Mouse (Mus musculus) CH12.LX (cell line): ENCODE data around the gene Aebp2. TPM values are rescaled to one million over a fixed set of nuclear protein-coding genes. Genes with fewer than 3 reads are reported as not detected.

Experiments used
- DNase-seq: peaks from one replicate; pipeline ENCODE4 v3.0.0-alpha.2; 2013; ENCODE audit errors: extremely low read depth
- H3K27ac ChIP-seq: 2 replicates; pipeline ENCODE4 v1.5.1; 2012; ENCODE audit warnings: low read depth, mild to moderate bottlenecking, control low read depth, moderate library complexity; ENCODE audit not compliant: insufficient read depth
- H3K27me3 ChIP-seq: replicated peaks from 2 replicates; pipeline ENCODE3; 2012; ENCODE audit warnings: inconsistent platforms
- H3K36me3 ChIP-seq, 2 experiments: replicated peaks in 1 of 2; 2 replicates each; pipeline versions ENCODE3 to v1.6.1; 2012; ENCODE audit warnings: inconsistent platforms in 1 of 2, low read length in 1 of 2, mild to moderate bottlenecking in 1 of 2, mixed read lengths in 1 of 2, moderate library complexity in 1 of 2; ENCODE audit not compliant: control insufficient read depth in 1 of 2, insufficient read depth in 1 of 2
- H3K4me1 ChIP-seq, 2 experiments: 2 replicates each; pipeline ENCODE4 v1.6.1; 2012; ENCODE audit warnings: inconsistent platforms in 1 of 2, moderate library complexity in 1 of 2; ENCODE audit not compliant: insufficient read depth in 2 of 2, control insufficient read depth in 1 of 2
- H3K4me2 ChIP-seq: 2 replicates; pipeline ENCODE4 v1.6.1; 2012; ENCODE audit warnings: low read depth, mild to moderate bottlenecking, control low read depth; ENCODE audit not compliant: poor library complexity, insufficient read depth, severe bottlenecking
- H3K4me3 ChIP-seq, 3 experiments: fragments of 150-350 bp in 1 of 3; sonication (generic) in 1 of 3; replicated peaks in 1 of 3; 2 replicates each; pipeline versions ENCODE3 to v1.5.1; 2011 to 2012; ENCODE audit warnings: low read depth in 2 of 3, low read length in 2 of 3, mild to moderate bottlenecking in 2 of 3, moderate library complexity in 2 of 3, control low read depth in 1 of 3, improper control_type of control experiment in 1 of 3, inconsistent platforms in 1 of 3, mixed read lengths in 1 of 3; ENCODE audit not compliant: poor library complexity in 1 of 3
- H3K79me2 ChIP-seq: replicated peaks from 2 replicates; pipeline ENCODE4 v1.6.1; 2012; ENCODE audit warnings: mild to moderate bottlenecking, moderate library complexity; ENCODE audit not compliant: control insufficient read depth, poor library complexity, insufficient read depth, severe bottlenecking; ENCODE audit errors: extremely low read depth
- H3K9ac ChIP-seq: 2 replicates; pipeline ENCODE4 v1.6.1; 2012; ENCODE audit warnings: low read depth, mild to moderate bottlenecking, control low read depth, moderate library complexity; ENCODE audit not compliant: insufficient read depth
- H3K9me3 ChIP-seq: replicated peaks from 2 replicates; pipeline ENCODE3; 2012; ENCODE audit warnings: low read length, inconsistent platforms, mixed read lengths
- BHLHE40 ChIP-seq: IDR thresholded peaks from 2 replicates; pipeline ENCODE4 v1.6.1; 2011; ENCODE audit warnings: mild to moderate bottlenecking, low read depth, low read length, improper control_type of control experiment
- CHD1 ChIP-seq: IDR thresholded peaks from 2 replicates; pipeline ENCODE4 v1.6.1; 2012; ENCODE audit warnings: low read depth, low read length, improper control_type of control experiment, inconsistent platforms
- CHD2 ChIP-seq: IDR thresholded peaks from 2 replicates; pipeline ENCODE4 v1.6.1; 2011; ENCODE audit warnings: low read length, improper control_type of control experiment
- E2F4 ChIP-seq: IDR thresholded peaks from 2 replicates; pipeline ENCODE4 v1.6.1; 2011; ENCODE audit warnings: low read depth, low read length, improper control_type of control experiment; ENCODE audit not compliant: insufficient replicate concordance
- EP300 ChIP-seq: IDR thresholded peaks from 2 replicates; pipeline ENCODE4 v1.6.1; 2011; ENCODE audit warnings: low read length, improper control_type of control experiment
- ETS1 ChIP-seq: conservative IDR thresholded peaks from 2 replicates; pipeline ENCODE4 v1.6.1; 2012; ENCODE audit warnings: low read depth, mild to moderate bottlenecking, inconsistent platforms, low read length, improper control_type of control experiment, moderate library complexity
- GABPA ChIP-seq: IDR thresholded peaks from 2 replicates; pipeline ENCODE4 v1.6.1; 2012; ENCODE audit warnings: low read depth, low read length, improper control_type of control experiment, inconsistent platforms; ENCODE audit not compliant: insufficient replicate concordance
- HCFC1 ChIP-seq: IDR thresholded peaks from 2 replicates; pipeline ENCODE4 v1.6.1; 2012; ENCODE audit warnings: low read depth, mild to moderate bottlenecking, inconsistent platforms, low read length, improper control_type of control experiment
- IRF4 ChIP-seq: IDR thresholded peaks from 2 replicates; pipeline ENCODE4 v1.6.1; 2014; ENCODE audit warnings: low read depth, mild to moderate bottlenecking, inconsistent platforms, low read length, improper control_type of control experiment
- MAFK ChIP-seq: IDR thresholded peaks from 2 replicates; pipeline ENCODE4 v1.6.1; 2011; ENCODE audit warnings: low read length, improper control_type of control experiment; ENCODE audit not compliant: insufficient replicate concordance
- MAX ChIP-seq: IDR thresholded peaks from 2 replicates; pipeline ENCODE4 v1.6.1; 2011; ENCODE audit warnings: low read length, improper control_type of control experiment
- MEF2A ChIP-seq: IDR thresholded peaks from 2 replicates; pipeline ENCODE4 v1.6.1; 2014; ENCODE audit warnings: low read depth, mild to moderate bottlenecking, inconsistent platforms, low read length, improper control_type of control experiment, borderline replicate concordance
- NRF1 ChIP-seq: IDR thresholded peaks from 2 replicates; pipeline ENCODE4 v1.6.1; 2014; ENCODE audit warnings: low read depth, mild to moderate bottlenecking, inconsistent platforms, low read length, improper control_type of control experiment, moderate library complexity
- PAX5 ChIP-seq: IDR thresholded peaks from 2 replicates; pipeline ENCODE4 v1.6.1; 2012; ENCODE audit warnings: low read length, inconsistent platforms, mixed read lengths
- POLR2A ChIP-seq: IDR thresholded peaks from 2 replicates; pipeline ENCODE4 v1.6.1; 2011; ENCODE audit warnings: low read depth, mild to moderate bottlenecking, improper control_type of control experiment, low read length
- POLR2AphosphoS2 ChIP-seq: IDR thresholded peaks from 2 replicates; pipeline ENCODE4 v1.6.1; 2011; ENCODE audit warnings: low read depth, low read length, improper control_type of control experiment
- RAD21 ChIP-seq: IDR thresholded peaks from 2 replicates; pipeline ENCODE4 v1.6.1; 2011; ENCODE audit warnings: low read depth, mild to moderate bottlenecking, low read length, improper control_type of control experiment, moderate library complexity
- RCOR1 ChIP-seq: conservative IDR thresholded peaks from 2 replicates; pipeline ENCODE4 v1.6.1; 2012; ENCODE audit warnings: low read depth, mild to moderate bottlenecking, inconsistent platforms, low read length, improper control_type of control experiment
- SIN3A ChIP-seq: IDR thresholded peaks from 2 replicates; pipeline ENCODE4 v1.6.1; 2012; ENCODE audit warnings: low read length, improper control_type of control experiment, inconsistent platforms
- TCF12 ChIP-seq: IDR thresholded peaks from 2 replicates; pipeline ENCODE4 v1.6.1; 2014; ENCODE audit warnings: low read depth, mild to moderate bottlenecking, inconsistent platforms, low read length, improper control_type of control experiment
- UBTF ChIP-seq: IDR thresholded peaks from 2 replicates; pipeline ENCODE4 v1.6.1; 2012; ENCODE audit warnings: low read depth, mild to moderate bottlenecking, inconsistent platforms, low read length, improper control_type of control experiment, moderate library complexity
- ZC3H11A ChIP-seq: IDR thresholded peaks from 2 replicates; pipeline ENCODE4 v1.6.1; 2012; ENCODE audit warnings: low read depth, mild to moderate bottlenecking, inconsistent platforms, low read length, improper control_type of control experiment
- ZNF384 ChIP-seq: IDR thresholded peaks from 2 replicates; pipeline ENCODE4 v1.6.1; 2012; ENCODE audit warnings: low read depth, low read length, improper control_type of control experiment, inconsistent platforms
- dilution Hi-C: fragments of 300-500 bp; cut with MboI; formaldehyde crosslinking; loops from 2 replicates; pipeline ENCODE4 v1.14.3; 2020; ENCODE audit warnings: low sequenced_read_pairs; ENCODE audit not compliant: extremely low pct_unique_long_range_greater_than_20kb, extremely low pct_ligation_motif_present
- in situ Hi-C: fragments of 300-500 bp; cut with MboI; formaldehyde crosslinking; loops from 3 replicates; pipeline ENCODE4 v1.14.3; 2019; ENCODE audit warnings: low sequenced_read_pairs, low pct_ligation_motif_present, low pct_unique_long_range_greater_than_20kb, mixed read lengths
- polyA plus RNA-seq: library from polyadenylated mRNA; unstranded; fragments of >175 nt; gene quantifications from 2 replicates; pipeline ENCODE4 v1.2.1, GENCODE M21; 2012; ENCODE audit warnings: low read depth; ENCODE audit not compliant: insufficient read length
- total RNA-seq, 2 experiments: library from RNA; depleted of rRNA; stranded (reverse); fragments of 300-350 nt in 1 of 2; fragments of >200 nt in 1 of 2; gene quantifications; 2 replicates each; pipeline ENCODE4 v1.2.3; 2012 to 2014

The Aebp2 gene
- total and polyA plus RNA-seq, 3 experiments = 54.4 to 63.3 (median 59.9) TPM

- H3K9me3 ChIP-seq = no peaks in the 10 kb centered on the region
- TF ChIP-seq GABPA (no peak), POLR2A (no peak), NRF1 (no peak), MAX (no peak)
- TF ChIP-seq, all 38 proteins: peak for 0
Observed at GRCm38 (mm10) chr6:140591331-140591730, 31.1 kb upstream of the Aebp2 start.

GRCm38 (mm10) chr6:140592713-140593112, 29.8 kb upstream of the Aebp2 start:
- no peaks in the 10 kb centered on the region for H3K27me3 ChIP-seq
- H3K4me2 ChIP-seq = no peak overlapping the region
- DNase-seq = no peak
- no peak overlapping the region for H3K4me3 ChIP-seq
- H3K4me1 ChIP-seq = peaks cover 8 to 13% of the 10 kb centered on the region in 2 experiments
- in situ Hi-C loops = no loop called here
- no peaks in the 10 kb centered on the region for H3K9me3 ChIP-seq
- TF ChIP-seq NRF1 = no peak
- no peak for TF ChIP-seq ZNF384
- TF ChIP-seq CHD2 = no peak
- no peak for TF ChIP-seq MAX
- no peak for TF ChIP-seq POLR2AphosphoS2
- TF ChIP-seq HCFC1 = no peak
- no peak for TF ChIP-seq IRF4
- no peak for TF ChIP-seq UBTF
- no peak for TF ChIP-seq ETS1
- TF ChIP-seq EP300 = no peak
- no peak for TF ChIP-seq BHLHE40
- TF ChIP-seq, all 38 proteins: peak for 0
- no peak overlapping the region for H3K27ac ChIP-seq
- H3K36me3 ChIP-seq = no peaks in the 10 kb centered on the region
- no peaks in the 10 kb centered on the region for H3K79me2 ChIP-seq
- dilution Hi-C loops = no loop called here
- no peak overlapping the region for H3K9ac ChIP-seq

More at GRCm38 (mm10) chr6:140591331-140591730, 31.1 kb upstream of the Aebp2 start:
- dilution Hi-C loops = no loop called here
- H3K79me2 ChIP-seq = no peaks in the 10 kb centered on the region
- no peaks in the 10 kb centered on the region for H3K36me3 ChIP-seq
- no peak overlapping the region for H3K4me3 ChIP-seq
- in situ Hi-C loops = no loop called here
- no peak overlapping the region for H3K9ac ChIP-seq
- H3K4me2 ChIP-seq = no peak overlapping the region
- H3K27ac ChIP-seq = no peak overlapping the region
- DNase-seq = no peak
- no peaks in the 10 kb centered on the region for H3K27me3 ChIP-seq
- peaks cover 7 to 12% of the 10 kb centered on the region in 2 experiments for H3K4me1 ChIP-seq

DNA sequence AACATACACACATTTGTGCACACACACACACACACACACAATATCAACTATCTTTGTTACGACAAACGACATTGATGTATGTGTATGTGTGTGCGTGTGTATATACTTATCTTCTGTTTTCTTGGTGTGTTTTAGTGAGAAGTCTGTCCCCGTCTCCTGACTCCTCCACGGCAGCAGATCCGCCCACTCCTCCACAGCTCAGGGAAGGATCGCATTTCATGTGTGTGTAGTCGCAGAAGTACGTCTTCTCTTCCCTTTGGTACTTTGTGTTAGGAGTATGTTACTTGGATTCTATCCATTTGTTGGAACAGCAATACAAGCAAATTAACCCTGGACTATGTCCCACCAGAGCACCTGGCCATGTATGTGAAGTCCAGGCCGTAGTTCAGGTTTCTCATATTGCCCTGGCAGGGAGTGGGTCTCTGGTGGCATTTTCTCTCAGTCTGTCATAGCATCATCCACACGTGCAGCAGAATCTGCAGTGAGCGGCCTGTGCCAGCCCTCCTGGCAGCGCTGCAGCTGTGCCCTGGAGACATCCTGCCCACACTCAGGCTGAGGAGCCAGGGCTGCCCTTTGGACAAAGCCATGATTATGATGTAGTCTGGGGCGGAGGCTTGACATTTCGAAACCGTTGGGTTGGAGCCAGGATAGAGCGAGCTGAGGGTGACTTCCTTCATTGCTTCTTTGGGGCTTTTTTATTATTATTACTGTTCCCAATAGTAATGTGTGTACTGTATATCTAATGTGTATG, 28.9 kb upstream of the Aebp2 start:
- no peak overlapping the region for H3K4me2 ChIP-seq
- no peak overlapping the region for H3K4me3 ChIP-seq
- dilution Hi-C loops (no loop called here), in situ Hi-C loops (no loop called here)
- no peaks in the 10 kb centered on the region for H3K79me2 ChIP-seq
- H3K36me3 ChIP-seq = no peaks in the 10 kb centered on the region
- no peak for DNase-seq
- H3K4me1 ChIP-seq = peaks cover 8 to 13% of the 10 kb centered on the region in 2 experiments
- H3K9ac ChIP-seq = no peak overlapping the region
- TF ChIP-seq SIN3A (no peak), ETS1 (no peak), UBTF (no peak), CHD1 (no peak), ZNF384 (no peak), EP300 (no peak), MEF2A (no peak), HCFC1 (no peak), PAX5 (no peak), TCF12 (no peak), RAD21 (no peak), RCOR1 (no peak), IRF4 (no peak), E2F4 (no peak), ZC3H11A (no peak), MAFK (no peak)
- H3K27ac ChIP-seq = no peak overlapping the region
- no peaks in the 10 kb centered on the region for H3K27me3 ChIP-seq
- H3K9me3 ChIP-seq = no peaks in the 10 kb centered on the region
